Mouse (Mus musculus) mouse embryonic stem cell (cell line): ENCODE results near the gene Pabpn1.

Source experiments
- in situ Hi-C, 2 experiments: fragments of 300-500 bp; cut with MboI; formaldehyde crosslinking; loops; 1 replicate in 1 of 2; 3 replicates in 1 of 2; pipeline ENCODE4 v1.14.3; 2019 to 2020; ENCODE audit warnings: low sequenced_read_pairs in 2 of 2, low pct_unique_long_range_greater_than_20kb in 1 of 2, mixed read lengths in 1 of 2; ENCODE audit not compliant: unreplicated experiment in 1 of 2

Pabpn1 gene

DNA sequence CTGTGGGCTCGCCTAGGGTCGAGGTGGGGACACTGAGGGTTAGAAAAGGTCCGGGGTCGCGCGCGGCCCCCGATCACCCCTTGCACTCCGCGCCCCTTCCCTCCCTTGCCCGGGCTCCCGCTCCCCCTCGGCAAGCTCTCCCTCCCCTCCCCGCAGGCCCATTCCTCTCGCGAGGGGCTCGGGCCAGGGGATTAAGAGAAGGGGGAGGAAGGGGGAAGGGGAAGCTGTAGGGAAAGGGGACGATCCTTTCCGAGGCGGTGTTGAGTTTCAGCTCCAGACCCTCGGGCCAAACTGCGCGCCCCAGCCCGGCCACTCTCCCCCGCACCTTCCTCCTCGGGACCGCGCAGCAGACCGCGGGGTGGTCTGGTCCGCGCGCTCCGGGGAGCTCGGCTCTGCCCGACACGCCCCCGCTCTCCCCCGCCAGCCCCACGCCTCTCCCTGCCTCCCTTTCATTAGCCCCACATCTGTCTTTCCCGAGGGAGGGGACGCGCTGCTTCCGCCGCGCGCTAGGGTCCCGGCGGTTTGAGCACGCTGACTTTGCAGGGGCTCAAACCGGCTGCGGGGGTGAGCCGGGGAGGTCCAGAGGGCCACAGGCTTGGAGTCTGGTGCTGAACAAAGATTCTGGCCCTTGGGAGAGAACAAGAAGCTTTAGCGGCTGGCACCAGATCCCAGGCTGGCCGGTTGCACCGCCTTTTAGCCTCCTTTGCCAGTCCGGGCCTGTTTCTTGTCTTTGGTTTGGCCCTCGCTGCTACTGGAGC lies 34.3 kb downstream of the Pabpn1 start:
- in situ Hi-C loops, result no loop called here

DNA sequence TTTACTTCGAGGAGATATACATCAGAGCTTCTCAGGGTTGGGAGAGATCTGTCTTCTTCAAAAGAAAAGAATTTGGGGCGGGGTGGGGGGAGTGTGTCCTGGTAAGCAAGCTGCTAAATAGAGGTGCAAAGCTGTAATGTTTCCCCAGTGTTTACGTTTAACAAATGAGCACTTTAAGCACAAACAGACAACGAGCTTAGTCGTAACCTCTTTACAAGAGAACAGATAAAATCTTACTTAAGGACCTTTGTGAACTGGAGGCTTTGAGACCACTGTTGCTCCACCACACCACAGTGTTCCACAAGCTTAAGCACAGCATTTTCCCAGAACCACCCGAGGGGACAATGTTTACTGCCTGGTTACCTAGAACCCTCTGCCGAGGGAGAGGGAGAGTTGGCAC lies 35.0 kb downstream of the Pabpn1 start:
- in situ Hi-C loops, result no loop called here

DNA sequence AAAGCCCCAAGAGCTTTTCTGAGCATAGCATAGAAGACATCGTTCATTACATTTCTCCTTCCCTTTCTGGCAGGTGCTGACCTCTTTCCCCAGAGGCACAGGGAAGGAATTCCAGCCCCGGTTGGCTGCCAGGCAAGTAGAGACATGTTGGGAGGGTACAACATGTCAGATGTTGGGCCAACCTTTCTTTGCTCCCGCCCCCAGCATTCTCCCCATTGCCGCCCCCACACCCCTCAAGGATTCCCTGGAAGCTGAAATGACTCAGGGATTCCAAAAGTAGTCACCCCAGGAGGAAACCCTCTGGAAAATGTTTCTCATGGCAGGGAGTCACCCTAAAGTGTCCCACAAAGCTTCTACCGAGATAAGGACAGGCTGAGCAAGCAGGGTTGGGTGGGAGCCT lies 37.5 kb downstream of the Pabpn1 start:
- in situ Hi-C loops, result no loop called here

DNA sequence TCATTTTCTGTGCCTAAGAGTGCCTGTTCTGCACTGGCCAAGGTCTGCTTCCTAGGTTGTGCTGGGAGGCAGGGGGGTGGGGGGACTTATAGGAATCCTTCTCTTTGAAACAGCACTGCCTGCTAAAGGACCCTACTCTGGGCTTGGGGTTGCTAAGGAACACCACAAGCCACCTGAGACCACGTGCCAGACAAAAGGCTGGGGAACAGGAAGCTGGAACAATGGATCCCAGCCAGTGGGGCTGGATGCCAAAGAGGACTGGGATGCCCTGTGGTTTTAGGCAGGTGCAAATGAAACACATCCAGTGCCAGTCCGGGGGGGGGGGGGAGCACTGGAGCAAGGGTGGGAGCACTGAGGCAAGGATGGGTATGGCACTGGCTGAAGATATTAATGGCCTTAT lies 38.1 kb downstream of the Pabpn1 start:
- in situ Hi-C loops, result no loop called here

DNA sequence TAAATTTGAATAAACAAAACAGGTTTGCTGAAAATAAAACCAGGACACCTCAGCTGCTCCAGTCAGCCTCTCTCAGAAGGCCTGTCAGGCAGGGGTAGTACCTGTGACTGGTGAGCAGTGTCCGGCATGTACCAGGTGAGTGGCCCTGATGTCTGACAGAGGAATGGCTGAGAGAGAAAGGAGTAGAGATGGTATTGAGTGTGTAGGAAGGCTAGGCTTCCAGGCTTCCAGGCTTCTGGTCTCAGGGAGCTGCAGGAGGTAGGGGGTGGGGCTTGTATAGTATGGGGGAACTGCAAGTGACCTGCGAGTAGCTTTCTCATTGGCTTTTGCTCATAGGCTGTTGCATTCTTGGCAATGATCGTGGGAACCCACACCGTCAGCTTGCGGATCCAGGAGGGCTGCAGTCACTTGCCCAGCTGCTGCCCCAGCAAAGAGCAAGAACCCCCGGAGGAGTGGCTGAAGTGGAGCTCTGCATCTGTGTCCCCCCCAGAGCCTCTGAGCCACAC lies 40.4 kb downstream of the Pabpn1 start, which contains the start of gene Il25:
Il25 (plus strand) TSS at position 51 of the 506 bp plus-strand sequence.
- in situ Hi-C loops, result no loop called here

DNA sequence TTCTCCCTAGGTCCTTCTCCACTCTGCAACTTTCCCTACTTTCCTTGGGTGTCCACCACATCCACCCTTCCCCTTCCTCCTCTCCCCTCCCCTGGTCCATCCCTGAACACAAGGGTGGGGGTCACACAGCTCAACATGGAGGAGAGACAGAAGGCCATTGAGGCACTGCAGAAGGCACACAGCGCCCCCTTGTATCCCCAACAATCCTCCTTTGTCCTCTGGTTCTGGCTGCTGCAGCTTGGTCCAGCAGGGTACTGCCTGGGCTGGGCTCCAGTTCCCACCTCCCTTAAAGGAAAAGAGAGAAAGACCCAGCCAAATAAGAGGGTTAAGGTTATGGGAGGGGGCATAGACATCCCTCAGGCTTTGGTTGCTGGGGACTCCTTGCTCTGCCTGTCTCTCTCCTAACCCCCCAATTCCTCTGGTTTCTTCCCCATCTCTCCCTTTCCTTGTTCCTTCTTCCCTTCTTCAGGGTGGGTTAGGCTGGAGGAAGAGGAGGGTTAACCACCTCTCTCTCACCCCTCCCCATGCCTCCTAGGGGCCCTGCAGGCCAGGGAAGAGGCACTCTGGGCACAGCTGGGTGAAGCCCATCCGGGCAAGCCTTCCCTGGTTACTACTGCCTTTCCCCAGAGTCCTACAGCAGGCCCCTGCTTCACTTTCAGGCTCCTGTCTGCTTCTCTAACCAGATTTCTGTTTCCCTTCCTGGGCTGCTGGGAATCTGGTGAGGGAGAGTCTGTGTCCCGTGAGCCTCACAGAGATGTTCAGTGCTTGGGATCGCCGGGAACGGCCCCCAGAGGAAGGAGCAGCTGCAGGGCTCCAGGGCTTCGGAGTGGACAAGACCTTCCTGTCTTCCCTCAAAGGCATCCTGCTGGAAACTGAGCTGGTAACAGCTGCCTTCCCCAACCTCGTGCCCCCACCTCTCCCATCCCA lies 43.9 kb downstream of the Pabpn1 start, which contains the start of gene Cmtm5:
Cmtm5 (plus strand) TSS at position 358 of the 927 bp plus-strand sequence.
- in situ Hi-C loops, result no loop called here

DNA sequence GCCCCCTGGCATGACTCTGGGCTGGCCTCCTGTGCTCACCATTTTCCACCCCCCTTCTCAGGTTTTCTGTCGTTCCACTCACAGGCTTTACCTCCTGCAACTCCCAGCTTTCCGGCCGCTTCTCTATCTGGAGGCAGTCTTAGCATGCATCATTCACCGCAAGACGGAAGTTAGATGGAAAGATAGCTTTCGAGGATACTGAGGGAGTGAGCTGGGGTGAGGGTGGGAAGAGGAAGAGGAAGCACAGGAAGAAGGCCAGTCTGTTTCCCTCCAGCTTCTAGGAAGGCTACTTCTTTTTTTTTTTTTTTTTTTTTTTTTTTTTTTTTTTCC lies 44.5 kb downstream of the Pabpn1 start:
- in situ Hi-C loops, result no loop called here

DNA sequence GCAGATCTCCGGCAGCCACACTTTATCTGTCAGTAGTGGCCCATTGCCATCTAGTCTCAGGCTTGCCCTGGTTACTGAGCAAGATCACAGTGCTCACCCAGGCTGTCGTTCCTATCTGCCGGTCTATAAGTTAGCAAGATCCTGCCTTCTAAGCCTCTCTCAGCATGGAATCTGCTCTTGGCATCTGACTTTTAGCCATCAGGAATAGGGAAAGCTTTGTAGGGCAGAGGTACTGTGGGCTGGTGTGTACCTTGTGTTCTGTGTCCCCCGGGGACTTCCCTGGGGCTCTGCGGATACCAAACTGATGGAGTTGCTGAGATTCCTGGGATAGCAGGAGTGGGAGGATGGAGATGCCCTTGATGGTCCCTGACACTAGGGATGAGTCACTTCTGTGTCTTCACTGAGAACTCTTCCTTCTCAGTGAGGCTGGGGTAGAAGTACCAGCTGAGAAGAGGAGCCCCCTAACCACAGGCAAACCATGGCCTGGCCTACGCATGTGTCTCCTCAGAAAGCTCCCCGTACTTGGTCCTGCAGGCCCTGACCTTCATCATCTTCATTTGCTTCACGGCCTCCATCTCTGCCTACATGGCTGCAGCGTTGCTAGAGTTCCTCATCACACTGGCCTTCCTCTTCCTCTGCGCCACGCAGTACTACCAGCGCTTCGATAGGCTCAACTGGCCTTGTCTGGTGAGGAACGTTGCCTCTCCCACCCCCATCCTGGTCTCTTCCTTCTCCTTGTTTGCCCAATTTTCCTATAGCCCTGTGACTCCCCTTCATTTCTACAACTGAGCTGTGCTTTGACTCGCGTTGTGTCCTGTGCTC lies 45.3 kb downstream of the Pabpn1 start:
- in situ Hi-C loops, result no loop called here

DNA sequence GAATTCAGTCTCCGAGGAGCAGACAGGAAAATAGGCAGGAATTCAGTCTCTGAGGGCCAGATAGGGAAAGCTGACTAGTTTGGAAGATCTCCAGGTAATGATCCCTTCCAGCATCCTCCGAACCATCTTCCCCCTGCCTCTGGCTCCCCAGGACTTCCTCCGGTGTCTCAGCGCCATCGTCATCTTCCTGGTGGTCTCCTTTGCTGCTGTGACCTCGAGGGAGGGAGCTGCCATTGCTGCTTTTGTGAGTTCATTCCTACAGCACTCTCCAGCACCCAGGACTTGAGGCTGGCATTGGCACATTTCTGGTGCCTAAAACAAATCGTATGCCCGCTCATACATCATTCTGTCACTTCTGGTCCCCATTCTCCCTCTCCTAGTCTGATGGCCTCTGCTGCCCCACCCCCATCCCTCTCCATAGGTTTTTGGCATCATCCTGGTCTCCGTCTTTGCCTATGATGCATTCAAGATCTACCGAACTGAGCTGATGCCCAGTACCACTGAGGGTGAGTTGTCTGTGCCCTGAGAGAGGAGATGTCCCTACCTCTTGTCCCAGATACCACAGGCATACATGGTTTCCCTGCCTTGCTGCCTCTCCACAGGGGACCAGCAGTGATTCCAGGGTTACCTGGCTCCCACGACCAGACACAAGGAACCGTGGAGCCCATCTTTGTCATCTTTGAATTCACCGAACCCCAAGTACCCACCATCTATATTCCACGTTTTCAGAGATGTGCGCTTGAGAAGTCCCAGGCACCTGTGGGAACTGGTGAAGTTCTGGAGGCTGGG lies 46.3 kb downstream of the Pabpn1 start:
- in situ Hi-C loops, result no loop called here

DNA sequence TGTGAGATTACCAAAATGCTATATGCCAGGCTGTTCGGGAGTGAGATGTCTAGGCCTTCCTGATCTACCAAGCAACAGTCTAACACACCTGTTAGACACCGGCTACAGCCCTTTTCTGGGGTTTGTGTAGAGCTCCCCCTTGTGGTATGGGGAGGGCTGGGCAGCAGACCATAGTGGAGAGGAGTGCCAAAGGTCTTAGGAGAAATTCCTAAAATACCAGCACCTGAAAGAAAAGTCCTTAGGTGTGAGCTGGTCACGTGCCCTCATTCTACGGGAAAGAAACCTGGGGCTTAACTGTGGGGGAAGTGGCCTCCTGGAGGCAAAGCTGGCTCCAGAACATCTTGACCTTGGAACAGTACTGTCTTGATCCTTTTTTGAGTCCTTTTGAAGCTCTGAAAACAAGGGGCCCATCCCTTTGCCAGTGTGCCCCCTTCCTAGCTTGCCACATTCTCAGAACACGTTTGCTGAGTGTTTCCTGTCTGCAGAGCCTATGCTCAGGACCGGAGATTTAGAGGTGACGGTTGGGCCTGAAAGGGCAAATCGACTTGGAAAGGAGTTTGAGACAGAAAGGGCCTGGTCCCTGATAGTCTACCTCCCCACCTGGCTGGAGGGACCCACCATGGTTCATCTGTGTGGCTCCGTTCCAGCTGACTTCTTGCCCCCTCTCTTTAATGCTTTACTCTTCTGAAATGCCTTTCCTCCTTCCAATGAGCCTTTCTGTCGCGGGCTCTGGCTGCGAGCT lies 47.3 kb downstream of the Pabpn1 start:
- in situ Hi-C loops, result no loop called here

DNA sequence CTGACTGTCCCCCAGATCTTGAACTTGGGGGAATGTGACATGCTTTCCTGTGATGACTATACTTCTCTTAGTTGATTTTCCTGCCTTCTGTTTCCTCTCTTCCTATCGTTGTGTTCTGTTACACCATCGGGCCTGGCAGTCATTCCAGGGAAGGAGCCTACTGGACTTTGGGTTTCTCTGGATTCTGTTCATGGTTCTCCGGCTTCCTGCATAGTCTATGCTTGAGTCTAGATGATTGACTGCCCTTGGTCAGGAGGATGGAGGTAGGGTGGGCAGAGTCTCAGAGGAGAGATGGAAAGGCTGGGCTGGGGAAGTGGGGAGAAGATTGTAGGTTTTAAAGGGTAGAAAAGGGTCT lies 47.9 kb downstream of the Pabpn1 start:
- in situ Hi-C loops, result no loop called here

DNA sequence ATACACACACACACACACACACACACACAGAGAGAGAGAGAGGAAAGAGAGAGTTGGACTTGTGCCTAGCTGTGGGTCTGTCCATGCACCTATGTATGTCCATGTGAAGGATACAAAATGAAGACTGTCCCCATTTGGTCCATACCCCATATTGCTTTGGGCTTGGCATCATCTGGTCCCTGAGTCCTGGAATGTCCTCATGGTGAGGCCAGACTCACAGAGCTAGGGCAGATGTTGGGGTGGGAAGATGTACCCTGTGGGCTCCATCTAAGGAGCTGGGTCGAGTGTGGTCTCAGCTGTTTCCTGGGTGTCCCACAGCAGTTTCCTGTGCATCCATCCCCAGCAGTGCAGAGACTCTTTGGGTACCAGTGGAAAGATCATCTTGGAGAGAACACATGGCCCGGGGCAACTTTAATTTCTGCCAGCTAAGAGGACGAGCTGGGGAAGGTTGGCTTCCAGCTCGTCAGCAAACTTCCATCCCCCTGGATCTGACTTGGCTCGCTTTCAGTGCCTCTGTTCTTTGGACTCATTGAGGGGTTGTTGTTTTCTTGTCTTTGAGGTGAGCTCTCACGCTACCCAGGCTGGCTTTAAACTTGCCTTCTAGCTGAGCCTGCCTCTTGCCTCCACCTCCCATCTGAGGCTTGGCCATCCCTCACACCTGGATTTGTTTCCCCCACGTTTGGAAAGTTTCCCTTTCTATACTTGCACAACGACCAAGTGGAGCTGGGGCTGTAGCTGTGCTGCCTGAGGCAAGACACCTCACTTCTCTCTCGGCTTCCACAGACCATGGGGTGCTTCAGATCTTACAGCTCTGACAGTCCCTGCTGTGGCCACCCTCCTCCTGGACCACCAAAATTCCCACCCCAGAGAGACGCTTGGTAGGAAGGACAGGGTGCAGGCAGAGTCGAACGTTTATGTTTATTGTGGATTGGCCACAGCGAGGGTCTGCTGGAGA lies 49.0 kb downstream of the Pabpn1 start:
- in situ Hi-C loops, result no loop called here

DNA sequence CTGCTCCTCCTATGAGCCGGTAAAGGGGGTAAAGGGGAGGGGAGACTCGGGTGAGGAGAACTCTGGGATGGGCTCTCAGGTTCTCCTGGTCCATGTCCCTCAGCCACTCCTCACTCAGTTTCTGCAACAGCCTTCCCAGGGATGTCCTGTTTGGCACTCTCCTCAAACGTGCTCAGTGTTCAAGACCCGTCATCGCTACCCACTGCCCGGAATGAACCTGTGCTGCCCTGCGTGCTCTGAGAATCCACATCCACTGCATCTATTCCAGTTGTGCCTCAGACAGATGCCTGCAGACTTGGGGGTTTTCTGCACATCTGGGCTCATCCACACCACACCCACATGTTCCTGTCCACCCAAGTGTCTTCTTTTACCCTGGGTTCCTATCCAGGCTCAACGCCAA lies 50.2 kb downstream of the Pabpn1 start:
- in situ Hi-C loops, result no loop called here

DNA sequence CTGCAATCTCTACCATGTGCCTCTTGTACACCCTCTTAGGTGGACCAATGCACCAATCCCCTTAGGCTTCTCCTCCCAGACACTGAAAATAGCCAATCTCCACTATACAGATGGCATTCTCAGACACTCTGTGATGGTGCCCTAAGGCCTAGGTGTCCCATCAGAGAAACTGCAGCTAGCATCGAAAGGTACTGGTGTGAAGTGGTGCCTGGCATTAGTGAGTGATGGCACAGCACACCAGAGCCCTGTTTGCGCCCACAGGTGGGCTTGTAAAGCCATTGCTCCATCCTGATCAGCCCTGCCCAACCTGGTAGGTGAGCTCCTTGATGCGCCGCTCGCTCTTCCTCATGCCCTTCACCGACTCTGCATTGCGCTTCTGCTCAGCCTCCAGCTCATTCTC lies 51.7 kb downstream of the Pabpn1 start:
- in situ Hi-C loops, result no loop called here

DNA sequence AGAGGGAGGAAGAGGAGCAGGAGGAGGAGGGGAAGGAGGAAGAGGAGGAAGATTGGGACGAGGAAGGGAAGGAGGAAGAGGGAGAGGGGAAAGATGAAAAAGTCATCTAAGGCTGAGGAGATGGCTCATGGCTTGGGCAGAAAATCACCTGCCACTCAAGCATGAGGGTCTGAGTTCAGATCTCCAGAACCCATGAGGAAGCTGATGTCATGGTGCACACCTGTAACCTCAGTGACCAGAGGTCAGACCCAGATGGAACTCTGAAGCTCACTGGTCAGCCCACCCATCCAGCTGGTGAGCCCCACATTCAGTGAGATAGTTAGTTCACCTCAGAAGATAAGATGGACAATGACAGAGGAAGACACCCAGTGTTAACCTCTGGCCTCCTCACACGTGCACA lies 52.6 kb downstream of the Pabpn1 start:
- in situ Hi-C loops, result no loop called here

DNA sequence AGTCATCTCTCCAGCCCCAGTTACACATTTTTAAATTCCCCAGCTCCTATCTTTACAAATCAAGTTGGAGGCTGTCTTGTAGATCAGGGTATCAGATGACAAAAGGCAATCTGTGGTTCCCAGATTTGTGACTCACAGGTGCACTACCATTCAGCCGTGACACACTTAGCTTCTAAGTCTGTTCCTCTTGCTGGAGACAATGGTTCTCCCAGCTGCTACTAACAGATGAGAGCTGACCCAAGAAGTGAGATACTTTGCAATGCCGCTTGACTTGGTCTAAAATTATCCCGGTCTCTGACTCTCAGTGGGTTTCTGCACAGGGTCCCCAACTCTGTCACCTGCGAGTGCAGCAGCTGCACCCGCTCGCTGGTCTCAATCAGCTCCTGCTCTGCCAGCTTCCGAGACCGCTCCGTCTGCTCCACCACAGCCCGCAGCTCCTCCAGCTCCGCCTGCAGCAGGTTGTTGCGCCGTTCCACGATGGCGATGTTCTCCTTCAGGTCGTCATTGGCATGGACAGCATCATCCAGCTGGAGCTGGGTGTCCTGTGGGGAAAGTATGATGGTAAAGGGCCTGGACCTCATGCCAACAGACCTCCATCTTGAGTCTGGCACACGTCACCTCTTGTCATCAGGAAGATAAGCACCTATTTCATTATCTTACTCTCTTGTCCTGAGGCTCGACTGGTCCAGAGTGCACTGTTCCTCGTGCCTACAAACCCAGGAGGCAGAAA lies 53.8 kb downstream of the Pabpn1 start:
- in situ Hi-C loops, result no loop called here
